9 mouse cellular contexts compared by ENCODE assay signal in the genomic region with DNA sequence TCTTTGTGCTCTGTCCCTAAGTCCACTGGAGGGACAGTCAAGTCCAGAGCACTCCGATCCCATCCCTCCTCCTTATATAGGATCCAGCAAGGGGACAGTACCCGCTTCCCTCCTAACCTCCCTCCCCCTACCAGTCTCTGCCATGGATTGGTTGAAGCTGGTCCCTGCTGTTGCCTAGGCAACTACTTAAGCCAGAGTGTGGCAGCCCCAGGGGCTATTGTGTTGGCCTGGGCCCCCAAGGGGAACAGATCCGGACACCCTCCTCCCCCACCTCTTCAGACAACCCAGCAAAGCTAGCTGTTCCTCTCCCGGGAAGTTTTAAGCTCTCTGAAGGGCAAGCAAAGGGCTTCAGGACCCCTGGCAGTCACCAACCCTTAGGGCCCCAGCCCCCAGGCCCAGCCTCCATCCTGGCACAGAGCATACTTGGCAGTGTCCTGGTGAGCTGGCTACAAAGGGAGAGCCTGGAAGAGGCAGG. TPM values are rescaled to one million over a fixed set of nuclear protein-coding genes. Genes with fewer than 3 reads are reported as not detected.
DNase-seq lines count a peak whose midpoint lies in the region; TF ChIP-seq lines count a peak whose summit lies in the region.
"Had no signal": no experiment of that assay in that cellular context is flagged by ENCODE, and none has a peak within 500 bp of the region (broad histone marks: within the 10 kb centered on the region; RNA-seq: fewer than 3 reads in every experiment).

Gene Btbd17, minus strand, starts transcription at position 98 of the 475 bp plus-strand sequence.

- 25% methylated on average over 4 of the region's 4 CpGs for WGBS in kidney, adult 2 months
- 21% methylated on average over 4 of the region's 4 CpGs for WGBS in olfactory bulb, adult 2 months

- intact Hi-C loops in left cerebral cortex, postnatal 4 days (cut with DNase I), result no loop called here

- no peaks in the 10 kb centered on the region for H3K36me3 ChIP-seq in kidney, adult 2 months (ENCODE audit: control insufficient read depth, insufficient read depth, low read length)
- H3K36me3 ChIP-seq: G1E had no signal

- H3K4me1 ChIP-seq in kidney, adult 2 months (ENCODE audit: control insufficient read depth, insufficient read depth, low read length), result no peaks in the 10 kb centered on the region
- peaks cover 43% of the 10 kb centered on the region for H3K4me1 ChIP-seq in olfactory bulb, adult 2 months (ENCODE audit: control insufficient read depth, insufficient read depth, low read length)

- no peak within 1 kb of the TSS for H3K27ac ChIP-seq in kidney, adult 2 months (ENCODE audit: insufficient read depth, low read depth, low read length)
- peak within 1 kb of the TSS; percentile 76 for H3K27ac ChIP-seq in olfactory bulb, adult 2 months (ENCODE audit: insufficient read depth, low read depth, low read length)

- H3K4me3 ChIP-seq in kidney, adult 2 months (ENCODE audit: insufficient read depth, low read depth, low read length), result peak within 1 kb of the TSS; percentile 43
- H3K4me3 ChIP-seq in olfactory bulb, adult 2 months (ENCODE audit: insufficient read depth, low read depth, low read length), result peak within 1 kb of the TSS; percentile 28

- TF ChIP-seq POLR2A in kidney, adult 2 months (IDR thresholded peaks at IDR 0.05; ENCODE audit: low read depth, low read length), result no peak
- no peak for TF ChIP-seq POLR2A in olfactory bulb, adult 2 months (IDR thresholded peaks at IDR 0.05; ENCODE audit: insufficient read depth, low read depth, low read length)

- no peak for TF ChIP-seq CTCF in kidney, adult 2 months (conservative IDR thresholded peaks at IDR 0.05; ENCODE audit: insufficient read depth, insufficient read length, low read depth, low read length)
- TF ChIP-seq CTCF in olfactory bulb, adult 2 months (IDR thresholded peaks at IDR 0.05; ENCODE audit: insufficient read depth, low read depth, low read length), result no peak

- H3K27me3 ChIP-seq in kidney, adult 2 months (replicated peaks; ENCODE audit: control insufficient read depth, insufficient read depth, low read length), result no peaks in the 10 kb centered on the region

- no peak for DNase-seq in kidney, adult 2 months
- no peak for DNase-seq in kidney, postnatal 36 days
- DNase-seq in cerebellum, adult 18-20 months, result peak; percentile 52 to 54
- DNase-seq in frontal cortex, postnatal 10 days (ENCODE audit: low spot score in 2 of 2), result peak; percentile 69 to 81
- DNase-seq in left cerebral cortex, postnatal 4 days, result peak; percentile 89
- no peak for DNase-seq in B cell, adult 2 months
- no peak for DNase-seq in testis, postnatal 10 days (ENCODE audit: low spot score)

RNA-seq across cellular contexts. Expression of gene Btbd17, which starts in this region (rescaled TPM):
- polyA plus RNA-seq in kidney, adult 2 months (2012; rRNA removed), result 0.12 and 0.13 TPM in 2 replicates
- 10 to 100 TPM; 12.5 to 14.7 TPM for total RNA-seq in left cerebral cortex, postnatal 4 days (2021)
- not detected in 2 replicates for polyA plus RNA-seq in olfactory bulb, adult 2 months (2012; ENCODE audit: insufficient read depth, insufficient read length, low replicate concordance, missing spikeins)
- polyA plus RNA-seq: G1E had no signal

Comparison
In these comparisons a context has a peak if more than half of its experiments do, and no peak if none do; other contexts are left out.
1. DNase-seq: peak in cerebellum, adult 18-20 months (2 of 2), frontal cortex, postnatal 10 days (2 of 2) and left cerebral cortex, postnatal 4 days (single experiment); none in kidney, adult 2 months (single experiment), kidney, postnatal 36 days (0 of 2), B cell, adult 2 months (0 of 2) and testis, postnatal 10 days (single experiment).